Mouse (Mus musculus): Measurements from ENCODE around the gene Spa17. TPM values are rescaled to one million over a fixed set of nuclear protein-coding genes. Genes with fewer than 3 reads are reported as not detected.

The Spa17 gene
- polyA plus RNA-seq, 2 experiments = 2.5 to 4.1 TPM

GRCm38 (mm10) chr9:37567454-37567853 lies 46.1 kb downstream of the Spa17 start:
- TF ChIP-seq POLR2A (IDR thresholded peaks at IDR 0.05; ENCODE audit: borderline replicate concordance, extremely low read depth, insufficient read depth, insufficient read length) = no peak
- 11% methylated on average over 5 of the region's 5 CpGs for WGBS
- no peaks in the 10 kb centered on the region for H3K36me3 ChIP-seq (ENCODE audit: control insufficient read depth, insufficient read depth, low read length)
- H3K27ac ChIP-seq (replicated peaks; ENCODE audit: low read depth, low read length) = no peak overlapping the region
- H3K4me1 ChIP-seq (ENCODE audit: control insufficient read depth, insufficient read depth, low read length) = peaks cover 10% of the 10 kb centered on the region
- H3K4me2 ChIP-seq (replicated peaks; ENCODE audit: low read depth, low read length, severe bottlenecking) = no peak overlapping the region
- no peak for DNase-seq (ENCODE audit: low spot score)
- H3K4me3 ChIP-seq (replicated peaks; ENCODE audit: low read length) = no peak overlapping the region
- no peak overlapping the region for H3K9ac ChIP-seq (ENCODE audit: low read depth, low read length, severe bottlenecking)
- H3K9me3 ChIP-seq (ENCODE audit: control insufficient read depth, low read length) = no peaks in the 10 kb centered on the region
- no peak for ATAC-seq (ENCODE audit: low FRiP score, low read depth)
- no peaks in the 10 kb centered on the region for H3K27me3 ChIP-seq (ENCODE audit: control insufficient read depth, insufficient read depth, low read length)

- H3K36me3 ChIP-seq (ENCODE audit: control insufficient read depth, insufficient read depth, low read length) = no peaks in the 10 kb centered on the region
- TF ChIP-seq POLR2A (IDR thresholded peaks at IDR 0.05; ENCODE audit: borderline replicate concordance, extremely low read depth, insufficient read depth, insufficient read length) = no peak
- WGBS = 66% methylated on average over 2 of the region's 2 CpGs
- ATAC-seq (ENCODE audit: low FRiP score, low read depth) (no peak), DNase-seq (ENCODE audit: low spot score) (no peak)
- no peak overlapping the region for H3K4me2 ChIP-seq (replicated peaks; ENCODE audit: low read depth, low read length, severe bottlenecking)
- no peak overlapping the region for H3K4me3 ChIP-seq (replicated peaks; ENCODE audit: low read length)
- H3K27ac ChIP-seq (replicated peaks; ENCODE audit: low read depth, low read length) = no peak overlapping the region
- no peak overlapping the region for H3K9ac ChIP-seq (ENCODE audit: low read depth, low read length, severe bottlenecking)
- peaks cover 10% of the 10 kb centered on the region for H3K4me1 ChIP-seq (ENCODE audit: control insufficient read depth, insufficient read depth, low read length)
- no peaks in the 10 kb centered on the region for H3K9me3 ChIP-seq (ENCODE audit: control insufficient read depth, low read length)
- H3K27me3 ChIP-seq (ENCODE audit: control insufficient read depth, insufficient read depth, low read length) = no peaks in the 10 kb centered on the region
These were observed 46.5 kb downstream of the Spa17 start for GRCm38 (mm10) chr9:37567019-37567418.

DNA sequence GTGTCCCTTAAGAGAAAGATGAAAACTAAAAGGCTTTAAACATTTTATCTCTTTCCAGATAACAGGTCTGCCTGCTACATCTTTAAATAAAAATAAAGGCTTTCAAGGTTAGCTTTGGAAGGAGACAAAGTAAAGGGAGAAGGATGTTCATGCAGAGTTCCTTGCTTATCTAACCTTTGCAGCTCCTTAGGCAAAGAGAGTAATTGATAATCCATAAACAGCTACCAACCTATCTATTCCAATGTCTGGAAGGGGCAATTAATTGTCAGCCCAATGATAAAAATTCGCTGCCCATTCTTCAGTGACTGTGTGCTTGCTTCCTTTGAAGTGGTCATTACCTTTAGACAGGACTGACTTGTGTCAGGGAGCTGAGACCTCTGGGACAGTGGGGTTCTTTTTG lies 49.7 kb downstream of the Spa17 start:
- Histone ChIP-seq H3K27ac (replicated peaks; ENCODE audit: low read depth, low read length) (no peak overlapping the region), H3K4me3 (replicated peaks; ENCODE audit: low read length) (no peak overlapping the region), H3K4me2 (replicated peaks; ENCODE audit: low read depth, low read length, severe bottlenecking) (no peak overlapping the region), H3K27me3 (ENCODE audit: control insufficient read depth, insufficient read depth, low read length) (no peaks in the 10 kb centered on the region), H3K9me3 (ENCODE audit: control insufficient read depth, low read length) (no peaks in the 10 kb centered on the region), H3K9ac (ENCODE audit: low read depth, low read length, severe bottlenecking) (no peak overlapping the region), H3K4me1 (ENCODE audit: control insufficient read depth, insufficient read depth, low read length) (peaks cover 10% of the 10 kb centered on the region), H3K36me3 (ENCODE audit: control insufficient read depth, insufficient read depth, low read length) (no peaks in the 10 kb centered on the region)
- no peak for DNase-seq (ENCODE audit: low spot score)
- ATAC-seq (ENCODE audit: low FRiP score, low read depth) = no peak
- whole genome bisulfite sequencing = 52% methylated on average over 1 of the region's 1 CpGs
- TF ChIP-seq POLR2A (IDR thresholded peaks at IDR 0.05; ENCODE audit: borderline replicate concordance, extremely low read depth, insufficient read depth, insufficient read length) = no peak

GRCm38 (mm10) chr9:37560617-37561016 lies 52.9 kb downstream of the Spa17 start:
- no peaks in the 10 kb centered on the region for H3K36me3 ChIP-seq (ENCODE audit: control insufficient read depth, insufficient read depth, low read length)
- no peaks in the 10 kb centered on the region for H3K9me3 ChIP-seq (ENCODE audit: control insufficient read depth, low read length)
- no peak for TF ChIP-seq POLR2A (IDR thresholded peaks at IDR 0.05; ENCODE audit: borderline replicate concordance, extremely low read depth, insufficient read depth, insufficient read length)
- no peak for DNase-seq (ENCODE audit: low spot score)
- no peak overlapping the region for H3K9ac ChIP-seq (ENCODE audit: low read depth, low read length, severe bottlenecking)
- H3K4me2 ChIP-seq (replicated peaks; ENCODE audit: low read depth, low read length, severe bottlenecking) = no peak overlapping the region
- no peak overlapping the region for H3K27ac ChIP-seq (replicated peaks; ENCODE audit: low read depth, low read length)
- 95% methylated on average over 2 of the region's 2 CpGs for WGBS
- no peak overlapping the region for H3K4me3 ChIP-seq (replicated peaks; ENCODE audit: low read length)
- no peaks in the 10 kb centered on the region for H3K27me3 ChIP-seq (ENCODE audit: control insufficient read depth, insufficient read depth, low read length)
- no peak for ATAC-seq (ENCODE audit: low FRiP score, low read depth)
- H3K4me1 ChIP-seq (ENCODE audit: control insufficient read depth, insufficient read depth, low read length) = no peaks in the 10 kb centered on the region

GRCm38 (mm10) chr9:37556366-37556765 lies 57.2 kb downstream of the Spa17 start:
- no peak for TF ChIP-seq POLR2A (IDR thresholded peaks at IDR 0.05; ENCODE audit: borderline replicate concordance, extremely low read depth, insufficient read depth, insufficient read length)
- H3K9me3 ChIP-seq (ENCODE audit: control insufficient read depth, low read length) = no peaks in the 10 kb centered on the region
- H3K4me2 ChIP-seq (replicated peaks; ENCODE audit: low read depth, low read length, severe bottlenecking) = no peak overlapping the region
- no peak for DNase-seq (ENCODE audit: low spot score)
- WGBS = 74% methylated on average over 3 of the region's 3 CpGs
- no peak overlapping the region for H3K4me3 ChIP-seq (replicated peaks; ENCODE audit: low read length)
- H3K27me3 ChIP-seq (ENCODE audit: control insufficient read depth, insufficient read depth, low read length) = peaks cover 16% of the 10 kb centered on the region
- no peak overlapping the region for H3K27ac ChIP-seq (replicated peaks; ENCODE audit: low read depth, low read length)
- peaks cover 7% of the 10 kb centered on the region for H3K4me1 ChIP-seq (ENCODE audit: control insufficient read depth, insufficient read depth, low read length)
- no peak for ATAC-seq (ENCODE audit: low FRiP score, low read depth)
- no peaks in the 10 kb centered on the region for H3K36me3 ChIP-seq (ENCODE audit: control insufficient read depth, insufficient read depth, low read length)
- H3K9ac ChIP-seq (ENCODE audit: low read depth, low read length, severe bottlenecking) = no peak overlapping the region
